8 mouse cellular contexts compared by ENCODE assay signal in genomic region chr17:79356071-79356601, GRCm38 (mm10). TPM values are rescaled to one million over a fixed set of nuclear protein-coding genes. Genes with fewer than 3 reads are reported as not detected.
DNase-seq lines count a peak whose midpoint lies in the region; ATAC-seq and TF ChIP-seq lines count a peak whose summit lies in the region.

No protein-coding gene starts in this region.

- no peaks in the 10 kb centered on the region for H3K9me3 ChIP-seq in lung, embryonic 16.5 days (ENCODE audit: control insufficient read depth, low read length)
- H3K9me3 ChIP-seq in neural tube, embryonic 14.5 days (ENCODE audit: control insufficient read depth, low read length), result no peaks in the 10 kb centered on the region

- no peaks in the 10 kb centered on the region for H3K36me3 ChIP-seq in lung, embryonic 16.5 days (ENCODE audit: control insufficient read depth, insufficient read depth, low read length)
- H3K36me3 ChIP-seq in liver, adult 2 months (ENCODE audit: control insufficient read depth, insufficient read depth, low read length), result no peaks in the 10 kb centered on the region
- H3K36me3 ChIP-seq in neural tube, embryonic 14.5 days (ENCODE audit: control insufficient read depth, insufficient read depth, low read length), result no peaks in the 10 kb centered on the region

- peak overlapping the region; percentile 90 for H3K27ac ChIP-seq in lung, embryonic 16.5 days (ENCODE audit: low read length)
- no peak overlapping the region for H3K27ac ChIP-seq in liver, adult 2 months (replicated peaks; ENCODE audit: insufficient read depth, low read depth, low read length)
- peak overlapping the region; percentile 95 for H3K27ac ChIP-seq in neural tube, embryonic 14.5 days (ENCODE audit: low read depth, low read length)

- no peaks in the 10 kb centered on the region for H3K79me2 ChIP-seq in liver, adult 2 months (ENCODE audit: control insufficient read depth, insufficient read depth, low read length)

- TF ChIP-seq CTCF in liver, adult 2 months (IDR thresholded peaks at IDR 0.05; ENCODE audit: low read depth, low read length), result no peak

- 0 out of 2 replicates have a peak, but pooled peaks have one; percentile 8 for ATAC-seq in lung, embryonic 16.5 days (ENCODE audit: low read depth)
- ATAC-seq in hematopoietic stem cell, adult 5-6 weeks (replicated peaks in 1 of 2; ENCODE audit: insufficient read depth in 1 of 2, low FRiP score in 2 of 2, low TSS enrichment in 1 of 2, low read depth in 1 of 2, poor library complexity in 2 of 2, severe bottlenecking in 2 of 2), result peak; percentile 22 to 40
- peak; percentile 28 for ATAC-seq in neural tube, embryonic 14.5 days (ENCODE audit: low read depth)

- no peak for DNase-seq in lung, postnatal 4 days
- DNase-seq in embryo, embryonic 10 days (ENCODE audit: low spot score), result peak; percentile 36
- no peak for DNase-seq in liver, adult 2 months (ENCODE audit: extremely low read depth, low read depth, low spot score)
- no peak for DNase-seq in left cerebral cortex, adult 18-20 months (ENCODE audit: low spot score in 2 of 2)
- no peak for DNase-seq in gastrocnemius, postnatal 4 days (ENCODE audit: low spot score in 2 of 2)

- H3K4me2 ChIP-seq in lung, embryonic 16.5 days (ENCODE audit: low read depth, low read length), result peak overlapping the region; percentile 91
- peak overlapping the region; percentile 85 for H3K4me2 ChIP-seq in neural tube, embryonic 14.5 days (ENCODE audit: low read depth, low read length)

- no peaks in the 10 kb centered on the region; the same call in 1 of the 2 replicates for H3K27me3 ChIP-seq in lung, embryonic 16.5 days (ENCODE audit: control insufficient read depth, insufficient read depth, low read depth, low read length)
- peaks cover 5% of the 10 kb centered on the region for H3K27me3 ChIP-seq in liver, adult 2 months (ENCODE audit: control insufficient read depth, insufficient read depth, low read length)
- no peaks in the 10 kb centered on the region for H3K27me3 ChIP-seq in neural tube, embryonic 14.5 days (ENCODE audit: control insufficient read depth, insufficient read depth, low read length)

- H3K4me1 ChIP-seq in lung, embryonic 16.5 days (replicated peaks; ENCODE audit: control insufficient read depth, insufficient read depth, low read length), result peaks cover 17% of the 10 kb centered on the region
- peaks cover 3% of the 10 kb centered on the region; the same call in 1 of the 2 replicates for H3K4me1 ChIP-seq in liver, adult 2 months (ENCODE audit: control insufficient read depth, insufficient read depth, low read length)
- peaks cover 14% of the 10 kb centered on the region for H3K4me1 ChIP-seq in neural tube, embryonic 14.5 days (ENCODE audit: control insufficient read depth, insufficient read depth, low read length)

- no peak for TF ChIP-seq POLR2A in liver, adult 2 months (IDR thresholded peaks at IDR 0.05; ENCODE audit: extremely low read depth, insufficient read depth, low read length)

- H3K4me3 ChIP-seq in lung, embryonic 16.5 days (ENCODE audit: low read length), result peak overlapping the region; percentile 84
- peak overlapping the region; percentile 72 for H3K4me3 ChIP-seq in liver, adult 2 months (ENCODE audit: insufficient read depth, low read depth, low read length)
- H3K4me3 ChIP-seq in neural tube, embryonic 14.5 days (ENCODE audit: low read depth, low read length), result peak overlapping the region; percentile 79

- WGBS in lung, embryonic 16.5 days, result 5% methylated on average over 24 of the region's 24 CpGs
- WGBS in liver, adult 2 months, result 8% methylated on average over 24 of the region's 24 CpGs
- WGBS in neural tube, embryonic 14.5 days, result 11% methylated on average over 24 of the region's 24 CpGs

- H3K9ac ChIP-seq in lung, embryonic 16.5 days (ENCODE audit: low read length), result peak overlapping the region; percentile 88
- no peak overlapping the region for H3K9ac ChIP-seq in liver, adult 2 months (ENCODE audit: low read depth, low read length)
- peak overlapping the region; percentile 96 for H3K9ac ChIP-seq in neural tube, embryonic 14.5 days (replicated peaks; ENCODE audit: low read depth, low read length)

RNA-seq across cellular contexts. Expression of gene Cdc42ep3, which starts 1.2 kb away (rescaled TPM):
- 86.4 and 88.9 TPM in 2 replicates for polyA plus RNA-seq in lung, embryonic 16.5 days (2015; fragmentation: Nextera tagmentation; extraction: Ambion mirVana)
- 53.7 and 75.2 TPM in 2 replicates for total RNA-seq in hematopoietic stem cell, adult 5-6 weeks (2017)
- 1.0 and 1.4 TPM in 2 replicates for total RNA-seq in liver, adult 2 months (2014; rRNA removed)
- 0.87 and 0.91 TPM in 2 replicates for polyA plus RNA-seq in liver, adult 2 months (2012; rRNA removed)
- polyA plus RNA-seq in neural tube, embryonic 14.5 days (2014; fragmentation: Nextera tagmentation; extraction: Ambion mirVana), result 58.4 and 59.3 TPM in 2 replicates
- total RNA-seq in left cerebral cortex, adult 18-20 months (2021), result 10 to 100 TPM; 16.4 to 17.8 TPM
- total RNA-seq in gastrocnemius, postnatal 4 days (2021), result 10 to 100 TPM; 29.2 to 37.2 TPM
